Mouse (Mus musculus) right cerebral cortex, adult 2 months (tissue): ENCODE data around the gene Myo9b.

Experiments
- DNase-seq, 2 experiments: peaks; one replicate each; pipeline ENCODE4 v3.0.0; 2021 to 2022; ENCODE audit warnings: low spot score in 2 of 2

Myo9b gene

GRCm38 (mm10) chr8:71383860-71384259 is 111.3 kb downstream of the Myo9b start:
- no peak for DNase-seq

- DNase-seq = no peak
Measured at GRCm38 (mm10) chr8:71385212-71385835, 112.8 kb downstream of the Myo9b start.

- DNase-seq = no peak
Measured at GRCm38 (mm10) chr8:71388267-71388666, 115.8 kb downstream of the Myo9b start.

GRCm38 (mm10) chr8:71391696-71392095 is 119.2 kb downstream of the Myo9b start:
- no peak for DNase-seq

- no peak for DNase-seq
Measured at GRCm38 (mm10) chr8:71392391-71392790, 119.9 kb downstream of the Myo9b start.

- DNase-seq = no peak
Measured at GRCm38 (mm10) chr8:71392871-71393270, 120.4 kb downstream of the Myo9b start.

- DNase-seq = no peak
Measured at GRCm38 (mm10) chr8:71394481-71394880, 122.0 kb downstream of the Myo9b start.

GRCm38 (mm10) chr8:71395071-71395470 is 122.6 kb downstream of the Myo9b start:
- DNase-seq = no peak

- peak in 1 of 2 experiments; percentile 1 for DNase-seq
Measured at GRCm38 (mm10) chr8:71395629-71396028, 123.1 kb downstream of the Myo9b start, which contains the start of gene Ushbp1. Ushbp1 (minus strand) TSS chr8:71395802.

GRCm38 (mm10) chr8:71396639-71397305 is 124.3 kb downstream of the Myo9b start, which contains the start of gene Babam1:
Babam1 (plus strand) TSS chr8:71396861.
- DNase-seq = peak; percentile 94

- no peak for DNase-seq
Measured at GRCm38 (mm10) chr8:71397701-71398100, 125.2 kb downstream of the Myo9b start.

GRCm38 (mm10) chr8:71400826-71401225 is 128.3 kb downstream of the Myo9b start:
- no peak for DNase-seq

GRCm38 (mm10) chr8:71401454-71401853 is 128.9 kb downstream of the Myo9b start:
- DNase-seq = no peak

- DNase-seq = no peak
Measured at GRCm38 (mm10) chr8:71402446-71402964, 130.0 kb downstream of the Myo9b start.

GRCm38 (mm10) chr8:71403107-71403885 is 130.8 kb downstream of the Myo9b start:
- DNase-seq = no peak

GRCm38 (mm10) chr8:71404011-71404410 is 131.5 kb downstream of the Myo9b start:
- no peak for DNase-seq

GRCm38 (mm10) chr8:71404951-71405351 is 132.4 kb downstream of the Myo9b start:
- DNase-seq = no peak

GRCm38 (mm10) chr8:71405401-71406098 is 133.0 kb downstream of the Myo9b start, which contains the start of gene Ankle1:
Ankle1 (plus strand) TSS chr8:71406010.
- peak; percentile 92 to 94 for DNase-seq

GRCm38 (mm10) chr8:71406099-71407015 is 133.8 kb downstream of the Myo9b start:
- no peak for DNase-seq

GRCm38 (mm10) chr8:71407441-71407840 is 134.9 kb downstream of the Myo9b start:
- no peak for DNase-seq
